Mouse (Mus musculus) intestine, postnatal 0 days (tissue): Measurements from ENCODE around the gene Tdrd1. TPM values are rescaled to one million over a fixed set of nuclear protein-coding genes. Genes with fewer than 3 reads are reported as not detected.
A peak's percentile ranks its signal among the peaks of the same experiment; 100 is the strongest.
"Not testable (repeated sequence)": the region's sequence is repeated elsewhere in the genome, so short reads cannot be mapped to it uniquely, and the experiment has no call there.

Source experiments
- ATAC-seq: fragments of 200-750 bp; cut with Nextera tagmentation; 2 replicates; pipeline ENCODE4 v1.8.0; 2017; ENCODE audit warnings: mild to moderate bottlenecking, moderate TSS enrichment, moderate library complexity
- H3K27ac ChIP-seq: fragments of 300-500 bp; sonication (generic); 2 replicates; pipeline ENCODE4 v1.5.1; 2014; ENCODE audit warnings: mild to moderate bottlenecking, low read depth, low read length, moderate library complexity
- H3K27me3 ChIP-seq: fragments of 300-500 bp; sonication (generic); replicated peaks from 2 replicates; pipeline ENCODE4 v1.6.1; 2014; ENCODE audit warnings: low read length, mixed read lengths; ENCODE audit not compliant: control insufficient read depth, insufficient read depth
- H3K36me3 ChIP-seq: fragments of 300-500 bp; sonication (generic); 2 replicates; pipeline ENCODE4 v1.6.1; 2014; ENCODE audit warnings: mild to moderate bottlenecking, moderate library complexity; ENCODE audit not compliant: control insufficient read depth, insufficient read depth
- H3K4me1 ChIP-seq: fragments of 300-500 bp; sonication (generic); replicated peaks from 2 replicates; pipeline ENCODE4 v1.6.1; 2014; ENCODE audit warnings: antibody characterized with exemption, low read length, mixed read lengths; ENCODE audit not compliant: control insufficient read depth, insufficient read depth
- H3K4me2 ChIP-seq: fragments of 300-500 bp; sonication (generic); replicated peaks from 2 replicates; pipeline ENCODE4 v1.6.1; 2014; ENCODE audit warnings: low read depth, mild to moderate bottlenecking, moderate library complexity
- H3K4me3 ChIP-seq: fragments of 300-500 bp; sonication (generic); 2 replicates; pipeline ENCODE4 v1.5.1; 2014; ENCODE audit warnings: low read depth, low read length
- H3K9ac ChIP-seq: fragments of 300-500 bp; sonication (generic); 2 replicates; pipeline ENCODE4 v1.6.1; 2014; ENCODE audit warnings: mild to moderate bottlenecking, low read depth, low read length
- H3K9me3 ChIP-seq: fragments of 300-500 bp; sonication (generic); 2 replicates; pipeline ENCODE4 v1.6.1; 2016; ENCODE audit warnings: mixed run types; ENCODE audit not compliant: control insufficient read depth
- CTCF ChIP-seq: sonication (generic); IDR thresholded peaks from 2 replicates; pipeline ENCODE4 v1.5.1; 2016; ENCODE audit warnings: low read depth, mild to moderate bottlenecking, control low read depth, antibody characterized with exemption, moderate library complexity
- WGBS: fragments of 180-500 bp; shearing (Covaris S2); extraction: QIAGEN DNeasy Blood & Tissue Kit; methylation state at CpG from one replicate; pipeline ENCODE4 v1.1.7; 2014; 5-methylcytosine and 5-hydroxymethylcytosine counted together
- polyA plus RNA-seq: library from polyadenylated mRNA; unstranded; fragments of >200 nt; fragmentation: Nextera tagmentation; extraction: Ambion mirVana; gene quantifications from 2 replicates; pipeline ENCODE4 v1.2.1, GENCODE M21; 2015

Tdrd1 gene
- polyA plus RNA-seq, result 0.12 and 0.13 TPM in 2 replicates

DNA sequence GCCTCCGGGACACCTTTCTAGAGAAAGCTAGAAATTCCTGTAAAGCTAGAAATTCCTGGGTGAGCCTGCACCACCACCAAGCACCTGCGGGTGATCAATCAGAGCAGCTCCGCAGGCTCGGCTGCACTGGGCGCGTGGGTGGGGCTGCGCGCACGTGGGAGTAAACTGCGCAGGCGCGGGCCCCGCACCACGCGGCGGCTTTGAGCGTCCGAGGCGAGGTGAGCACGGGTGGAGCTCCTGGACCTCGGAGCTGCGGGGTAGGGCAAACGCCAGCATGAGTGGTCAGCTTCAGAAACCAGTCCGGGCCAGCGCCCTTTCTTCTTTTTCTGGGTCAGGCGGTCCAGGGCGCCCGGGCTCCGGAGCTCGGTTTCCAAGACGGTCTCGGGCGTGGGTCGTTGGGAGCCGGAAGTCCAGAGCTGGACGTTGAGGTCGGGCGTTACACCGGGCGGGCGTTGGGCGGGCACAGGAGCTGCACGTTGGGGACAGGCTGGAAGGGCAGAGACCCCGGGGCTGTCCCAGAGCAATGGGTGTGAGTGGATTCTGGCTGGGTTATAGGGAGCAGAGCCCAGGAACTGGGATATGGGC lies at the start of gene Tdrd1:
Gene Tdrd1, plus strand, starts transcription at position 163 of the 585 bp plus-strand sequence.
- ATAC-seq, result no peak
- Histone ChIP-seq H3K36me3 (no peaks in the 10 kb centered on the region), H3K27me3 (no peaks in the 10 kb centered on the region), H3K4me2 (peak within 1 kb of the TSS; percentile 27), H3K4me3 (no peak within 1 kb of the TSS), H3K27ac (no peak within 1 kb of the TSS), H3K9ac (no peak within 1 kb of the TSS), H3K4me1 (no peaks in the 10 kb centered on the region), H3K9me3 (no peaks in the 10 kb centered on the region)
- 0 out of 2 replicates have a peak, but pooled peaks have one; percentile 3 for TF ChIP-seq CTCF
- WGBS, result 52% methylated on average over 44 of the region's 44 CpGs

- Histone ChIP-seq H3K9me3 (no peaks in the 10 kb centered on the region), H3K36me3 (no peaks in the 10 kb centered on the region), H3K4me3 (no peak overlapping the region), H3K27me3 (no peaks in the 10 kb centered on the region; the same call in 1 of the 2 replicates), H3K9ac (no peak overlapping the region), H3K4me1 (0 out of 2 replicates have a peak, but pooled peaks cover 8% of the 10 kb centered on the region), H3K27ac (no peak overlapping the region), H3K4me2 (peak overlapping the region; percentile 43)
- WGBS, result 23% methylated on average over 16 of the region's 16 CpGs
- TF ChIP-seq CTCF, result peak; percentile 89
- peak; percentile 43 for ATAC-seq
Observed at GRCm38 (mm10) chr19:56776719-56777382, 49.2 kb upstream of the Tdrd1 start.

DNA sequence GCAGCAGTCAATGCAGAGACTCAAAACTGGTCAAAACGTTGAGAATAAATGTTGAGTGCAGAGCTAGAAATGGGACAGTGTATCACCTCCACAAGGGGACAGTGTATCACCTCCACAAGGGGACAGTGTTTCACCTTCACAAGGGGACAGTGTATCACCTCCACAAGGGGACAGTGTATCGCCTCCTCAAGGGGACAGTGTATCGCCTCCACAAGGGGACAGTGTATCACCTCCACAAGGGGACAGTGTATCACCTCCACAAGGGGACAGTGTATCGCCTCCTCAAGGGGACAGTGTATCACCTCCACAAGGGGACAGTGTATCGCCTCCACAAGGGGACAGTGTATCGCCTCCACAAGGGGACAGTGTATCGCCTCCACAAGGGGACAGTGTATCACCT lies 47.5 kb upstream of the Tdrd1 start:
- 91% methylated on average over 7 of the region's 7 CpGs for WGBS
- not testable (repeated sequence) for ATAC-seq

DNA sequence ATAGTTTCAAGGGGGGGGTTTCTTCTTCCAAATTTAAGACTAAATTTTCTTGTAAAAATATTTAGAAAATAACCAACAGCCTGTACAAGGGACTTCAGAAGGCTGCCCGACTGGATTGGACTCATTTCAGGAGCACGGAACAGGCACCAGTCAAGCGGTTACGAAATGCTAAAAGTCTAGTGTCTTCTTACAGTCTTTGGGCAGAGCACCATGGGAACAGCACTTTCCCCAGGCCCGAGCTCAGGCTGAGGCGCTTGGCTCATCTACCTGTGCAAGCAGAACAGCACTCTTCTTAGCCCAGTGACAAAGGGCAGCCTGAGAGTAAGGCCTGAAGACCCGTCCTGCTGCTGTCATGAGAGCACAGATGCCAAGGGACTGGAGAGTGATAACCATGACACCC lies 38.1 kb upstream of the Tdrd1 start:
- whole genome bisulfite sequencing, result 91% methylated on average over 7 of the region's 7 CpGs

More for the DNA sequence above, 47.5 kb upstream of the Tdrd1 start:
- not testable (repeated sequence) for H3K4me1 ChIP-seq, H3K4me2 ChIP-seq, H3K9me3 ChIP-seq, H3K36me3 ChIP-seq, H3K27me3 ChIP-seq, H3K4me3 ChIP-seq, H3K27ac ChIP-seq, H3K9ac ChIP-seq
- peak; percentile 49 for TF ChIP-seq CTCF

DNA sequence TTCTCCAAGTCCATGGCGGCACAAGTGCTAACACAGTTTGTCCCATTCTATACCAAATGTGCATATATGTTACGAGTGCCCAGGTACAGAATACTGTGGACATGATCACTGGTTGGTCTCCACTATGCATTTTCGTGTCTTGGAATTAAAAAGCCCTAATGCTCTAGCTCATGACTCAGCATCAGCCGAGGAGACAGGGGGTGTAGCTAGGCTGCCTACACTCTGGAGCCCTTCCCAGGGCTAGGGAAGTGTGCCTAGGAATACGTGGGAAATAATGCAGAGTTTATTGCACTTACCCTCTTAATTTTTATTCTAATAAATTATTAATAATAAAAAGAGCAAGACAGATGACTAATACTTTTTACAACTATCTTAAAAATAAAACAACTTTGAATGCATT lies 37.1 kb upstream of the Tdrd1 start:
- Histone ChIP-seq H3K4me3 (no peak overlapping the region), H3K4me1 (no peaks in the 10 kb centered on the region), H3K36me3 (peaks cover 43% of the 10 kb centered on the region), H3K9me3 (no peaks in the 10 kb centered on the region), H3K4me2 (no peak overlapping the region), H3K27me3 (no peaks in the 10 kb centered on the region), H3K9ac (no peak overlapping the region), H3K27ac (no peak overlapping the region)
- WGBS, result 87% methylated on average over 5 of the region's 5 CpGs
- TF ChIP-seq CTCF, result no peak
- no peak for ATAC-seq

More for the DNA sequence above, 38.1 kb upstream of the Tdrd1 start:
- no peak for TF ChIP-seq CTCF
- no peak overlapping the region for H3K9ac ChIP-seq
- H3K9me3 ChIP-seq, result no peaks in the 10 kb centered on the region
- no peaks in the 10 kb centered on the region for H3K27me3 ChIP-seq
- H3K36me3 ChIP-seq, result peaks cover 37% of the 10 kb centered on the region
- no peak overlapping the region for H3K4me2 ChIP-seq
- ATAC-seq, result no peak
- H3K27ac ChIP-seq, result no peak overlapping the region
- H3K4me3 ChIP-seq, result no peak overlapping the region
- no peaks in the 10 kb centered on the region for H3K4me1 ChIP-seq

DNA sequence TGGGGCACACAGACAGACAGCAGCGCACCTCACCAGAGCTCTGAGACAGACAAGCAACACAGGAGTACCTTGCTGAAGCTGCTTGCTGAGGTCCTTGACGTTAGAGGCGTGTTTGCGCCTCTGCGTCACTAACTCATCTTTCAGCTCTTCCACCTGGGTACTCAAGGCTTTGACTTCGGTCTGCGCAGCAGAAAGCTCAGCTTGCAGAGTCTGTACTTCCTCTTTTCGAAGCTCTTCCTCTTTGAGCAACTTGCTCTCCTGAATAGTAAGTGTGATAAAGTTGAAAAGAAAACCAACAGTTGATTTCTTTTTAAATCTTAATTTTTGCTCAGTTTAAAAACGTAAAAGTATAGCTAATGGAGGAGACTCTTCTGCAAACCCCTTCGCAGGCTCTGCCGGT lies 28.6 kb upstream of the Tdrd1 start:
- 93% methylated on average over 11 of the region's 11 CpGs for WGBS
- H3K4me3 ChIP-seq, result no peak overlapping the region
- H3K36me3 ChIP-seq, result peaks cover 87% of the 10 kb centered on the region
- TF ChIP-seq CTCF, result no peak
- H3K27ac ChIP-seq, result no peak overlapping the region
- no peaks in the 10 kb centered on the region for H3K4me1 ChIP-seq
- no peaks in the 10 kb centered on the region for H3K27me3 ChIP-seq
- no peaks in the 10 kb centered on the region for H3K9me3 ChIP-seq
- H3K9ac ChIP-seq, result no peak overlapping the region
- no peak for ATAC-seq
- H3K4me2 ChIP-seq, result no peak overlapping the region
